Mouse (Mus musculus): ENCODE data around the gene Rtl1.

DNA sequence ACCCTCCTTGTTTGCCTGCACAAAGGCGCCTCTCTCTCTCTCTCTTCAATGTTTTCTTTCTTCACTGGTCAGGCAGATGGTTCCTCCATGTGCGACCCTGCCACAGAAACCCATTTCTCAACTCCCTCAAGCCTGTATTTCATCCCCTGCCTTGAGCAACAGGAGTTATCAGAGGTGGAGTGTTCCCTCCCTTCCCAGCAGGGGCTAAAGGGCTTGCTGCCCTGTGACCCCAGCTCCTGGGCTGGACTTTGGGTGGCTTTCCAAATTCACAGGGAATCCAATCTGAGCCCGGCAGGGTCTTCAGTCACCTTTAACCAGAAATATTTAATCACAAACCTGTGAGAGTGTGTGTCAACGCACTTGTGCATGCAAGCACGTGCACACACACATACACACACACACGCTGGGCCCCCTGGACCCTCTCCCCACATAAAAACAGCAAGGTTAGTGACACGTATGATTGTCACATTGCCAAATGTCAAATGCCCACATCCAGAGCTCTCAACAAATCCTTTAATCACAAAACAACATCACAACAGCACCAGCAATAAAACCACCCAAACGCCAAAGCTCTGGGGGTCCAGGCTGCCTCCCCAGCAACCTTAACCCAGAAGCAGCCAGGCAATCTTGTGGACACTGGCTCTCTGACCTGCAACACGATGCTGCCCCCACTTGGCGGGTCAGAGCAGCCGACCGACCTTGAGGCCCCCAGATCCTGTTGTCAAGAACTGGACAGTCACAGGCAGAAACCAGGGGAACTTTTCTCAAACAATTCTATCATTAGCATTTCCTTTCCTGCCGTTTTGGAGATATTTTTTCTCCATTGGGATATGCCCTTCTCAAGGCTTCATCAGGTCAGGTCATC lies 8.7 kb upstream of the Rtl1 start:
- TF ChIP-seq GATA1 (IDR thresholded peaks at IDR 0.05; ENCODE audit: low read length) (no peak), TAL1 (IDR thresholded peaks at IDR 0.05; ENCODE audit: low read length) (no peak)
